Mouse (Mus musculus): ENCODE results near the gene 1700061G19Rik.

- TF ChIP-seq POLR2A (IDR thresholded peaks at IDR 0.05; ENCODE audit: borderline replicate concordance, extremely low read depth, insufficient read depth, insufficient read length, poor library complexity, severe bottlenecking), result no peak
- no peak for TF ChIP-seq CTCF (IDR thresholded peaks at IDR 0.05; ENCODE audit: borderline replicate concordance, extremely low read depth, insufficient read depth, insufficient read length)
These were observed 31.8 kb downstream of the 1700061G19Rik start for GRCm38 (mm10) chr17:56907096-56907495.
